Mouse (Mus musculus) thymus, postnatal 10 days (tissue): ENCODE measurements at regions not wholly inside any gene's neighbourhood (a gene's known extent, or its start where the extent isn't known, plus 50 kb on each side); places are given as distances from the start of the nearest gene placed in this dataset.

Experiments
- DNase-seq, 2 experiments: peaks; one replicate each; pipeline ENCODE4 v3.0.0; 2021; ENCODE audit warnings: low spot score in 2 of 2

DNA sequence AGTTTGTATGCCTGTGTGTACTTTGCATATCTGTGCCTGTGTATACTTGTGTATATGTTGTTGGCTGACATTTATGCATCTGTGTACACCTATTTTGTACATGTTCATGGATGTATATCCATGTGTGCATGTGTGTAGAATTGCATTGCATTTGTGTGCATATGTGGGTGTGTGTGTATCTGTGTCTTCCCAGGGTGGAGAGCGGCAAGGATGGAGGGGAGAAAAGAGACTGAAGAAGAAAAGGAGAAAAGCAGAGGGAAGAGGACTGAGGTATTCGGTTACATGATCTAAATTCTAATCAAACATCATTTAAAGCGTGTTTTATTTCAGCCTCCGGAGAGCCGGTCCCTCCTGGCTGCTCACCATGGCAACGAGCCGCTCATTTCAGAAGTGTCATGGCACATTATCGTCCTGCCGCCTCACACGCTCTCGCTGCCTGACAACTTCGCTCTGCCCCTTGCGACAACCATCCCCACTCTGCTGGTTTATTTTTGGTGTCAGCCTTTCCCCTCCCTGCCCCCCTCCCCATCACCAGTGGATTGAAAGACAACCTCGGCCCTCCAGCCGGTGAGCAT is 58.6 kb downstream of the Mrm1 start:
- DNase-seq, result no peak

DNA sequence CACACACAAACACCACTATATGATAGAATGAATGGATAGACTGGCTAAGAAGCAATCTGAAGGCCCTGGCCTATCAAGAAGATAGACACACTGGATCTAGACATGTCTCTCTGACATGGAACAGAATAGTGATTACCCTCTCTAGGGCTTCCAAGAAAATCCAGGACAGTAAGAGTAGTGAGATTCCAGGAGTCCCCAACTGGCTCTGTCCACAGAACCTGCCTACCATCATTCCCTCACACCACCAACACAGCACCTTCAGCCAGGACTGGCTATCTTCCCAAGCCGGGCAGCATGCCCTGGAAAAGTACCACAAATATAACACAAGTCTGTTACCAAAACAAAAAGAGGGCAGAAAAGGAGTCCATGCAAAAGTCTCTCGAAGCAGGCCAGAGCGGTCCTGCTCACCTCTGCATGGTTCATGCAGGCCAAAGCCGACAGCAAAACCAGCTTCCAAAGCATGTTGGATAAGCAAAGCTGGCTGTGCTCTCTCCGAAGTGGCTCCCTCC is 59.8 kb downstream of the Mrm1 start:
- DNase-seq, result no peak

DNA sequence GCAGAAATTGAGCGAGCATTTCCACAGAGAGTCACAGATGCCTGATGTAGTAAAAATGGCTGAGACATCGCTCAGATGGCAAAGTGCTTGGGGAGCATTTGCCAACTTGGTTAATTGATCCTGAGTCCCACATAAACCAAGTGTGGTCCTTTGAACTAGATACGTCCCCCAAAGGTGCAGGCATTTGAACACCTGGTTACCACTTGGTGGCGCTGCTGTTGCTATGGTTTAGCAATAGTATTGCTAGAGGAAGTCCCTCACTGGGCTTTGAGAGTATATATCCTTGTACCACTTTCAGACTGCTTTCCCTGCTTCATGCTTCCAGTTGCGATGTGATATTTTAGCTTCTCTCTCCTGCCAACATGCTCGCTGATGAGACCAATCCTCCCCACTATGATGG is 67.3 kb downstream of the Mrm1 start:
- DNase-seq, result no peak

DNA sequence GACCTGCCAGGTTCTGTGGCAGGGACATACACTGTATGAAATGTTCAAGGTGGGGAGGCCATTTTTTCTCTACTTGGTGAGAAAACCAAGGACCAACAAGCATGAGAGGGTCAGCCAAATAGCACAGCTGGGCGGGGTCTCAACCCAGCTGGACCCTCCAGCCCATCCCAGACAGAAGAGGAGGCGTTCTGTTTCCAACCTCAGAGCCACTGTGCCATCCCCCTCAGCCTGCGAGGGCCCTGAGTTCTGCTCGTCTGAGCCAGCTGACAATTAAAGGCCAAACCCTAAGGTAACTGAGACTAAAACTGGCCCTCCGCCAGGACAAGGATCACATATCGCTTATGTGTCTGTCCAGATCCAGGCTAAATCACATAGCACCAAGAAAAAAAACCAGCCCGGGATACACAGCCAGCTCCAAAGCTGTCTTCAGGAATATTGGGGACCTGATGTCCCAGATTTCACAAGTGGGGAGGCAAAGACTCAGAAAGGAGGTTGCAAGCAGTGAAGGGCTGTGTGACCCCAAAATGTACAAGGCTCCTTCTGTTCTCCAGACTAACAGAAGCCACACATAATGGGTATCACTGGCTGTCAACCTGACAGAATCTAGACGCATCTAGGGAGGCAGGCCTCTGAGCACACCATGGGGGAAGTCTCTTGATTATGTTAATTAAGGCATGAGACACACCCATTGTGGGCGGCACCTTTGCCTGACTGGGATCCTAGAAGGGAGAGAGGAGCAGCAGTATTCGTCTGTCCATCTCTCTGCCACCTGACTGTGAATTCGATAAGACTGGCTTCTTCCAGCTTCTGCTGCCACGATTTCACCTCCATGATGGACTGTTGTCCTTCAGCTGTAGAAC is 69.6 kb downstream of the Mrm1 start:
- no peak for DNase-seq

DNA sequence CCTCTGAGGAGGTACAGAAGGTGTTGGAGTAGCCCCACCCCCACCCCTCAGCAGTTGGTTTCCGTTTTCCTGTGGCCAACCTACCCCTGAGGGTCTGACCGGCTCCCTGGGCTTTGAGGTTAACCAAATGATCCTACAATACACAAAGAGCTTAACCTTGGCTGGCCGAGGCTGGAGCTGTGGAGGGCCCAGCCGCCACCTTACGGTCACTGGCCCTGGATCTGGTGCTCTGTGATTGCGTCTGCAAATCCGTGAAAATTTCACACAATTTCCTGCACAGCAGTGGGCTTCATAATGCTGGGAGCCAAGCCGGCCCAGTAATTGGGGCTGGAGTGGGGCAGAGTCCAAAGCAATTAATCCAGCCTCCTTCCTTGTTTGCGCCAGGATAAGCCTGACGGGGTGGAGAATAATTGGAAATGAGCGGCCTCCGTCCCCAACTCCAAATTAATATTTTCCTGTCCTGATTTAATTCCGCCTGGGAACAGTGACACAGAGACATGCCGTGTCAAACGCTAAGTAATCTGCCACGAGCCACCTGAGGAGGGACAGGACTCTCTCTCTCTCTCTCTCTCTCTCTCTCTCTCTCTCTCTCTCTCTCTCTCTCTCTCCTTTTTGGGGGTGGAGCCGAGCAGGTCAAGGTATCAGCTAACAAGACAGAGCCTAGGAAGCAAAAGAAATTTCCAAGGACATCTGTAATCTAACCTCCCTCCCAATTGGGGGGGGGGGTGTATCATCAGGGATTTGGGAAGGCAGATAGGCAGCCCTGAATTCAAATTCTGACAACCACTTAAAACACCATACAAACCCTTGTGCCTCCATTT is 80.3 kb downstream of the Mrm1 start:
- no peak for DNase-seq

DNA sequence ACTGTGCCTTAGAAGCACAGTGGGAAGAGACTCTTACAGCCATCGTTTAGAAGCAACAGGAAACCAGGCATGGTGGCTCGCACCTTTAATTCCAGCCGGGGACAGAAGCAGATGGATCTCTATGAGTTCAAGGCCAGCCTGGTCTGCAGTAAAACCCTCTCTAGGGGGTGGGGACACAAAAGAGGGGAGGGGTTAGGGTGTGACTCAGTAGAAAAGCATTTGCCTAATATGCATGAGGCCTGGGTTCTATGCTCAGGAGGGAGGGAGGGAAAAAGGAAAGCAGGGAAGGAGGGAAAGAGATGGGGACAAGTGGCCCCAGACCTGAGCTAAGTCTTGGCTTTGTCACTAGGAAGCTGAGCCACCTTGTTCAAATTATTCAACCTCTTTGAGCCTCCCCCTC is 81.2 kb downstream of the Mrm1 start:
- DNase-seq, result no peak

DNA sequence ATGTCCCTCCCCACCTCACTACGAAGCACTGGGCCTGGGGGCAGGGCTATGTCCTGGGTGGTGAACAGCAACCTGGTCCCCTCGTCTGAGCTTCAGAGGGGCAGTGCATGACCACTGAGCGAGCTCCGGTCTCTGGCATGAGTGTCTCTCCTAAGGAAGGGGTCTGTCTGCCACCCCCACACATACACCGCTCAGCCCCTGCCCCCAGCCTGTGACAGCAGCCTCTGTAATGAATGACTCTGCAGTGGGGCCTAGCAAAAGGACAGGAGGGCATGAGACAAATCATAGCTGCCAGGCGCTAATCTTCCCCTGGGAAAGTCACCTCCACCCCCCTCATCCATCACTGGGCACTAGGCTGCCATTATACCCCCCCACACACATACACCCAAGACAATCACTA is 87.4 kb downstream of the Mrm1 start:
- DNase-seq, result no peak

DNA sequence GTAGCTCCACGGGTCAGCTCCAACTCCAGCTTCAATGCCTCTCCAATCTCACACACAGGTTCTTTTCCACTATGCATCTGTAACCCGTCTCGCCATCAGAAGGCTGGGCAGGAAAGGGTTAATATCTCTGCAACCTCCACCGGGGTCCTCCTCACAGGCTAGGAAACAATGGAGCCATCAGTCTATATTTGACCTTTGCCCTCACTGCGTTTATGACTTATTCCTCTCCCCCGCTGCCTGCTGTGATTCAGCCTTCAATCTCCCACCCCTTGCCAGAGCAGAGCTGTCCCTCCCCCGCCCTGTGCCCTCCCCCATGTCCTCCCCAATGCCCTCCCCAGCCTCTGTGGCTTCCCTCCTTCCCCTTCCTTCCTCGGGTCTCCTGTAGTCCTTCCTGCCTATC is 89.1 kb downstream of the Mrm1 start:
- no peak for DNase-seq

DNA sequence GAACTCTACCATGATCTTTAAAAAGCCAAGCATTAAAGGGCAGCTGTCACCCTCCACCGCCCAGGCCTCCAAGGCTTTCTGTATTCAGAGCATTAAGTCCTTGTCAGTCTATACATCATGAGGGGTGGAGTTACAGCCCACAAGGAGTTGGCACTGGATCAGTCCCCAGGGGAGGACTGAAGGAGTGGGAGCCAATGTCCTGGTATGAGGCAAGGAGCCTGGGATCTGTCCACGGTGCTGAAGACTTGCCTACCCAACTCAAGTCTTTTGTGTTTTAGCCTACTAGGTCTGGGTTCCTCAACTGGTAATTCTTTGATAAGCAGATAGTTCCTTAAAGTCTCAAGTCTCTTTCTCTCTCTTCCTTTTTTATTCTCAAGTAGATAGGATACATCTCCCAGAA is 90.1 kb downstream of the Mrm1 start:
- DNase-seq, result peak in 1 of 2 experiments; percentile 11

DNA sequence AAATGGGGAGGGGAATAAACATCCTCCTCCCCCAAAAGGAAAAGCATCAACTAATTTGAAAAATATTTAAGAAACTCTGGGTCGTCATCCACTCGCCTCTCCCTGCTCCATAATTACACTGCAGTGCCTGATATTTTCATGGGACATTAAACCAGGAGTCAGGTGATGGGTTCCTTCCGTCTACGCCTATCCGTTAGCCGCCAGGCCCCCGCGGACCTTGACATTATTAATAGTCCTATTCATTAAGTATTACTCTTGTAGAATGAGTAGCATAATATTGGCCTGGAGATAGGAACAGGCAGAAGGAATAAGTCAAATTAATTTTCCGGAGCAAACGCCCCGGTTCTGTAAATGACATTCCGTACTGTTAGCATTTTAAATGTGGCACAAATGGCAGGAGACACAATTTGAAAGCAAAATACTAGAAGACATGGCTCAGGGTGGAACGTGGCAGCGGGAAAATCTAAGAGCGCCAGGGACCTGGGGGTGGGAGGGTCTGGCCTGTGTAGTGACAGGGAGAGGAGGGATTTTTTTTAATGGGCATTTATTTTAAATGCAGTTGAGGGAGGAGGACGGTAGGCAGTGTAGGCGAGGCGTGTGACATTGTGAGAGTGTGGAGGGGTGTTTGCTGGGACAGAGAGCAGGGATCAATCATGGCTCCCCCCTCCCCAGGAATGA is 93.2 kb downstream of the Mrm1 start:
- no peak for DNase-seq

DNA sequence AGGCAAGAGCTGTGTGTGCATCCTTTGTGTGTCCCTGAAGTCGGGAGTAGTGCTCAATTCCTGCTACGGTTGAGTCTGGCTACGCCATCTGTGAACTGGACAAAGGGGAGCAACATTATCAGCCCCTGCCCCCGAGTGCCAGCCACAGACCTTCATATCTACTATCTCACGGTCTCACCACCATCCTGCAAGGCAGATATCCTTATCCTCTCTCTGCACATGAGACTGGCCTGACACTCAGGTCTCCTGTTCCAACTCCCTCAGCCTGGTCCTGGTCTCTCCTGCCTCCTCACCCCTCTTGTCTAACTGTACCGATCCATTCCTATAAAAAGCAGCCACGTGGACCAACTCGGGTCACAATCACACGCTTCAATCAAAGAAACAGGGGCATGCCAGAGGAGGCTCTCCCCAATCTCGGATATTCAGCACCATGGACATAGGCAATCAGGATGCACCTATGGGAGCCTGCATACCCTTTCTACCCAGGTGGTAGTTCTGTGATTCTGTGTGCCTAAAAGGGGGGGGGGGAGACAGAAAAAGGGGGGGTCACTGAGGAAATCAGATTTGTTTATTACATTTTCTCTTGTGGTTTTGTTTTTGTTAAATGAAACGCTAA is 94.0 kb downstream of the Mrm1 start:
- no peak for DNase-seq

DNA sequence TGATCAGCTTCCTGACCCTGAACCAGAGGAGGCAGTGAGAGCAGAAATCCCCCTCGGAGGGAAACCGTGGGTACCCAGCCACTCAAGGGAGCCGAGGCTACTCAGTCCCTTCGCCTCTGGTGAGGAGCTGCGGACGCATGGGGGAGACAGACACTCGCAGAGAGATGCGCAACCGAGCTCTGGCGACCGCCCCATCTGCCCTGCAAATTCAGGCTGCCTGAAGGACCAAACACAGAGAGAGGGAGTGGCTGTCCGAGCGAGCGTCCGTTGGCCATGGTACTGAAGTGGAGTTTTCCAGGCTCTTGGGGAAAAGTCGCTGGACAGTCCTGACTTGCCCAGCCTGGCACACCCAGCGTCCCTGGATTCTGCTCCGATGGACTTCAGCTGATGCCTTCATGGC is 95.2 kb downstream of the Mrm1 start:
- no peak for DNase-seq

DNA sequence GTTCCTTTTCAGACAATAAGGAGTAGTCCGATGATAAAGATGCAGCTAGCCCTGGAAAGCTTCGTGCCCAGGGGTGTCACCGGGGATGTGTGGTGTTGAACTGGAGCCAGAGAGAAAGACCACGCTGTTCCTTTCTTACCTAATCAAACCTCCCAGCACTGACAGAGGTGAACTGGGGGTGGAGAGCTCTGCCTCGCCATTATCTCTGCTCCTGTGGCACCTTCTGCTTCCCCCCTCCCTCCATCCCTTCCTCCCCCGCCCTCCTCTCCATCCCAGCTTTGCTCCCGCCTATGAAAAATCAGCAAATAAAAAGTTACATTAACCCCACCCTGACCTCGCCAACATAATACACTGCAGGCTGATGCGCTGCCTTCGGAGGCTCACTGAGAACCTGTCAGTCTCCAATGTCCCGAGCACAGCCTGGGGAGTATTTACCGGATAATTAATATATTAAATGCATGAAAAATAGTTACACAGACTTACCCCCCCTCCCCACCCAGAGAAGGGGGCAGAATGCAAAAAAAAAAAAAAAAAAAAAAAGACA is 96.6 kb downstream of the Mrm1 start:
- DNase-seq, result no peak

DNA sequence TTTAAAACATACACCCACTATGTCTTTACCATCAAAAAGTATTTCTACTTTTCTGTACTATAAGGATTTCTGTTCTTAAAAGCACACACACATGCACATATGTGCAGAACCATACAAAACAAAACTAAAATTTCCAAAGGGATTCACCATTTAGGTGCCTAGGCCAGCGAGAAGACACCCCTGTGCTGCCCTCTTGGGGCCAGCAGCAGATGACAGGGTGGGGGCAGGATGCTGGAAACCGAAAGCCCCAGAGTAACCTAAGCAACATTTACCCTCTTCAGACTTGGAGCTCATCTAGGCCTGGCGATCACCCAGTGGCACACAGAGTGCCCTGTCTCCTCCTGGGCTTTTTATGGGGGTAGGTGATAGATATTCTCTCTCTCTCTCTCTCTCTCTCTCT is 97.3 kb downstream of the Mrm1 start:
- DNase-seq, result no peak

DNA sequence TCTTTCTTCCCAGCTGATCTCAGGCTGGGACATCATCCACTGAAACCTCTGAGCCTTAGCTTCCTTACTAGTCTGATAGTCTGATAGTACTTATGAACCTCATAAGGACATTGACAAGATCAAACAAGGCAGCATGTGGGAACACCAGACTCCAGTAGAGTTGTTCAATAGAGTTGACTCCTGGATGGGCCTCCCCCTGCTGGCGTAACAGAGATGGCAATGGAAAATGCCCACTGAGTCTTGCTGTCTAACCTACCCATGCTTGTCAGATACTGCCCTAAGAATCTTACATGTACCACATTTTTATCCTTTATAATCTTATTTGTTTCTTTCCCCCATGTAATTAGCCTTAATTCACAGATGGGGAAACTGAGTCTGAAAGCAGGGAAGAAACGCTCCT is 98.2 kb downstream of the Mrm1 start:
- DNase-seq, result no peak

DNA sequence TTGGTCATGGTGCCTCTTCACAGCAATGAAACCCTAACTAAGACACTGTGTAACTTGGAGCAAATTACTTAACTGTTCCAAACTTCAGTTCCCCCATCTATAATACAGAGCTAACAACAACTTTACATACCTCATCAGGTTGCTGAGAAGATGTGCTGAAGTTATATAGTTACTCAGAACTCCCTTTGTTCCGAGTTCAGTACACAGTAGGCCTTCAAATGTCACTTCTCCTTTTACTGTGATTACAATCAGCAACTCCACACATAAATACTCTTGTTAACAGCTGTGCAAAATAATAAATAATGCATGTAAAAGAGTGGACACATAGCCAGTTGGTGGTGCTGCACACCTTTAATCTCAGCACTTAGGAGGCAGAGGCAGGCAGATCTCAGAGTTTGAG is 99.5 kb downstream of the Mrm1 start:
- DNase-seq, result no peak

DNA sequence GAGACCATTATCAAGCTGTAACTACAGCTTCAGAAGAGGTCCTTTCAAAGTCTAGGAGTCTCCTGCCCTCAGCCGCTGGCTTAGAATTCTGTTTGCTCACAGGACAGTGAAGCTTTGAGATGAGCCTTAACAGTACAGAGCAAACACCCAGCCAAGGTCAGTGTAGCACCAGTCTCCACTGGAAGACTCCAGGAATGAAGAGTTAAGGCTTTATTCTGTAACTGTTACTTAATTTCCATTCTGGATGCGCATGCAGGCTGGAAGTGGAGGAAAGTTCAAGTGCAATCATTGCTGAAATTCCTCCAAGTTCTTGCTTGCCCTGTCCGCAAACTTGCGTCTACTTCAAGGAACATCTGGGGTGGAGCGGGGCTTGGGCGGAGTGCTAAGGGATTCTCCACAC is 106.6 kb downstream of the Mrm1 start:
- no peak for DNase-seq

DNA sequence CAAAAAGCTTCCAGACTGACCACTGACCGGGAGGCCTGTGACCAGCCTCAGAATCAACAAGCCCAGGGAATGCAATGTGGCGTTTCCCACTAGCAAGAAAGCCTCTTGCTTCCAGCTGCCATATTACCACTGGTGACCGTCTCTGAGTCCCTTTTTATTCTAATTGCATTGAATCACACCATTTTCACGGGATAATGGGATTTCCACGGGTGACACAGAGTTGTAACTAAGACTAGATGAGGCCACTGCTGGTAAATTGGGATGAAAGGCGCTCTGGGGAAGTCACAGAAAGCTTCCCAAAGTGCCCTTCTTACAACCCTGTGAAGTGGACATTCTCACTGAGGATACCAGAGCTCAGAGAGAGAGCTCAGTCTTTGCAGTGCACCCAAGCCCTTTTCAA is 107.4 kb downstream of the Mrm1 start:
- no peak for DNase-seq

DNA sequence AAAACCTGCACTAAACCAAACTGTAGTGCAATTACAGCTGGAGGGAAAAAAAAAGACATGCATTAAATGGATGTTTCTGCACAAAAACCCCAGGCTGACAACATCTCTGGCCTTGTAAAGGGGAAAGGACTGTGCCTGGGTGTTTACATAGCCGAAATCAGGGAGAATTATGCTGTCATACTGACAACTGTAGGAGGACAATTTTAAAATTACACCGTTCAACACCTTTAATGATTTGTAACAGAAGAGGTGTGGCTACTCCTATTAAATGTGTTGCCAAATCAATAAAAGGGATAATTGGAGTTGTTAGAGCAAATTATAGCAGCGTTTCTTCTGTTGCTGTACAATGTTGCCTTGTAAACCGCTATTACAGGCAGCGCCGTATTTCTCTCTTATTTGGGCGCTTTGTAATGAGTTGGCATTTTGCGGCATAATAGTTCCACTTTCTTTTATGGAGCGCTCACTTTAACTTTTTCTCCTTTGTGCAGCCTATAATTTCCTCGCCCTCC is 111.0 kb downstream of the Mrm1 start:
- DNase-seq, result no peak

DNA sequence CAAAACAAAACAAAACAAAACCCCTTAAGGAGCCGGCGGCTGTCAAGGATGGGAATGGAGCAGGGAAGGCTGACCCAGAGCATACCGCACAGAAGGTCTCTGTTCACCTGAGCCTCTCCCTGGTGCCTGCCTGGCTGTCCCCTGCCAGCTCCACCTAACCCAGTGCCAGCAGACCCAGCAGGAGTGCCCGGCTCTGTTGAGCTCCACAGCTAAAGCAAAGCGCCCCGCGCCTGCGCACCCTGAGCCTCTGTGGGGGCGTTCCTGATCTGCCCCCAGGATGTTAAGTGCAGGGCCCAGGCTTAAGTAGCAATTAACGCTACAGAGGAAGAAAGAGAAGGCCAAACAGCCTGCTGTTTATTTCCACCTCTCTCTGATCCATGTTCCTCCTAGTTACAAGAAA is 111.5 kb downstream of the Mrm1 start:
- no peak for DNase-seq

DNA sequence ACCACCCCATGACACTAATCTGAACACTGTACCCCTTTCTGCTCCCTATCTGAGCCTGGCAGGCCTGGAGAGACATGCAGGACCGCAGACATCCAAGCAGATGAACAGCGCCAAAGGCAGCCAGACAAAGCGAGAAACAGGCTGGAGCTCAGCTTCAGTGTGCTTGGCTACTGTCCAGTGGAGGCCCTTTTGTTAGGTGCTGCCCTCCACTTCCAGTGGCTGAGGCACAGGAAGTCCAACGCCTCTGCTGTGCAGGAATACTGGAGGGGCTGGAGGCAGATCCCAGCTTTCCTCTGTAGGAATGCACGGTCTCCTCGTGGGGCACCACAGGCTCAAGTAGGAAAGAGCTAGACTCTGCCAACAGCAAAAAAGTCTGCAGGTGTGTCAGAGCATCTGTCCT is 112.6 kb downstream of the Mrm1 start:
- DNase-seq, result no peak
